Mouse (Mus musculus) CH12.LX (cell line): ENCODE results near the gene Wnt5b. TPM values are rescaled to one million over a fixed set of nuclear protein-coding genes. Genes with fewer than 3 reads are reported as not detected.

Experiments used
- DNase-seq: peaks from one replicate; pipeline ENCODE4 v3.0.0-alpha.2; 2013; ENCODE audit errors: extremely low read depth
- H3K27ac ChIP-seq: 2 replicates; pipeline ENCODE4 v1.5.1; 2012; ENCODE audit warnings: low read depth, mild to moderate bottlenecking, control low read depth, moderate library complexity; ENCODE audit not compliant: insufficient read depth
- H3K27me3 ChIP-seq: replicated peaks from 2 replicates; pipeline ENCODE3; 2012; ENCODE audit warnings: inconsistent platforms
- H3K36me3 ChIP-seq, 2 experiments: replicated peaks in 1 of 2; 2 replicates each; pipeline versions ENCODE3 to v1.6.1; 2012; ENCODE audit warnings: inconsistent platforms in 1 of 2, low read length in 1 of 2, mild to moderate bottlenecking in 1 of 2, mixed read lengths in 1 of 2, moderate library complexity in 1 of 2; ENCODE audit not compliant: control insufficient read depth in 1 of 2, insufficient read depth in 1 of 2
- H3K4me1 ChIP-seq, 2 experiments: 2 replicates each; pipeline ENCODE4 v1.6.1; 2012; ENCODE audit warnings: inconsistent platforms in 1 of 2, moderate library complexity in 1 of 2; ENCODE audit not compliant: insufficient read depth in 2 of 2, control insufficient read depth in 1 of 2
- H3K4me2 ChIP-seq: 2 replicates; pipeline ENCODE4 v1.6.1; 2012; ENCODE audit warnings: low read depth, mild to moderate bottlenecking, control low read depth; ENCODE audit not compliant: poor library complexity, insufficient read depth, severe bottlenecking
- H3K4me3 ChIP-seq, 3 experiments: fragments of 150-350 bp in 1 of 3; sonication (generic) in 1 of 3; replicated peaks in 1 of 3; 2 replicates each; pipeline versions ENCODE3 to v1.5.1; 2011 to 2012; ENCODE audit warnings: low read depth in 2 of 3, low read length in 2 of 3, mild to moderate bottlenecking in 2 of 3, moderate library complexity in 2 of 3, control low read depth in 1 of 3, improper control_type of control experiment in 1 of 3, inconsistent platforms in 1 of 3, mixed read lengths in 1 of 3; ENCODE audit not compliant: poor library complexity in 1 of 3
- H3K79me2 ChIP-seq: replicated peaks from 2 replicates; pipeline ENCODE4 v1.6.1; 2012; ENCODE audit warnings: mild to moderate bottlenecking, moderate library complexity; ENCODE audit not compliant: control insufficient read depth, poor library complexity, insufficient read depth, severe bottlenecking; ENCODE audit errors: extremely low read depth
- H3K9ac ChIP-seq: 2 replicates; pipeline ENCODE4 v1.6.1; 2012; ENCODE audit warnings: low read depth, mild to moderate bottlenecking, control low read depth, moderate library complexity; ENCODE audit not compliant: insufficient read depth
- H3K9me3 ChIP-seq: replicated peaks from 2 replicates; pipeline ENCODE3; 2012; ENCODE audit warnings: low read length, inconsistent platforms, mixed read lengths
- CHD1 ChIP-seq: IDR thresholded peaks from 2 replicates; pipeline ENCODE4 v1.6.1; 2012; ENCODE audit warnings: low read depth, low read length, improper control_type of control experiment, inconsistent platforms
- CHD2 ChIP-seq: IDR thresholded peaks from 2 replicates; pipeline ENCODE4 v1.6.1; 2011; ENCODE audit warnings: low read length, improper control_type of control experiment
- CTCF ChIP-seq, 2 experiments: IDR thresholded peaks in 1 of 2; conservative IDR thresholded peaks in 1 of 2; 2 replicates each; pipeline ENCODE4 v1.5.1; 2011 to 2012; ENCODE audit warnings: low read depth in 2 of 2, low read length in 2 of 2, improper control_type of control experiment in 1 of 2, inconsistent platforms in 1 of 2, mild to moderate bottlenecking in 1 of 2, moderate library complexity in 1 of 2
- E2F4 ChIP-seq: IDR thresholded peaks from 2 replicates; pipeline ENCODE4 v1.6.1; 2011; ENCODE audit warnings: low read depth, low read length, improper control_type of control experiment; ENCODE audit not compliant: insufficient replicate concordance
- GABPA ChIP-seq: IDR thresholded peaks from 2 replicates; pipeline ENCODE4 v1.6.1; 2012; ENCODE audit warnings: low read depth, low read length, improper control_type of control experiment, inconsistent platforms; ENCODE audit not compliant: insufficient replicate concordance
- HCFC1 ChIP-seq: IDR thresholded peaks from 2 replicates; pipeline ENCODE4 v1.6.1; 2012; ENCODE audit warnings: low read depth, mild to moderate bottlenecking, inconsistent platforms, low read length, improper control_type of control experiment
- IRF4 ChIP-seq: IDR thresholded peaks from 2 replicates; pipeline ENCODE4 v1.6.1; 2014; ENCODE audit warnings: low read depth, mild to moderate bottlenecking, inconsistent platforms, low read length, improper control_type of control experiment
- MAFK ChIP-seq: IDR thresholded peaks from 2 replicates; pipeline ENCODE4 v1.6.1; 2011; ENCODE audit warnings: low read length, improper control_type of control experiment; ENCODE audit not compliant: insufficient replicate concordance
- MAZ ChIP-seq: IDR thresholded peaks from 2 replicates; pipeline ENCODE4 v1.6.1; 2012; ENCODE audit warnings: low read depth, mild to moderate bottlenecking, inconsistent platforms, low read length, improper control_type of control experiment, moderate library complexity
- MEF2A ChIP-seq: IDR thresholded peaks from 2 replicates; pipeline ENCODE4 v1.6.1; 2014; ENCODE audit warnings: low read depth, mild to moderate bottlenecking, inconsistent platforms, low read length, improper control_type of control experiment, borderline replicate concordance
- MXI1 ChIP-seq: IDR thresholded peaks from 2 replicates; pipeline ENCODE4 v1.6.1; 2011; ENCODE audit warnings: mild to moderate bottlenecking, low read depth, low read length, improper control_type of control experiment
- MYC ChIP-seq: IDR thresholded peaks from 2 replicates; pipeline ENCODE4 v1.6.1; 2011; ENCODE audit warnings: low read depth, mild to moderate bottlenecking, improper control_type of control experiment, low read length
- NELFE ChIP-seq: IDR thresholded peaks from 2 replicates; pipeline ENCODE4 v1.6.1; 2011; ENCODE audit warnings: low read depth, low read length, improper control_type of control experiment
- NRF1 ChIP-seq: IDR thresholded peaks from 2 replicates; pipeline ENCODE4 v1.6.1; 2014; ENCODE audit warnings: low read depth, mild to moderate bottlenecking, inconsistent platforms, low read length, improper control_type of control experiment, moderate library complexity
- PAX5 ChIP-seq: IDR thresholded peaks from 2 replicates; pipeline ENCODE4 v1.6.1; 2012; ENCODE audit warnings: low read length, inconsistent platforms, mixed read lengths
- POLR2A ChIP-seq: IDR thresholded peaks from 2 replicates; pipeline ENCODE4 v1.6.1; 2011; ENCODE audit warnings: low read depth, mild to moderate bottlenecking, improper control_type of control experiment, low read length
- POLR2AphosphoS2 ChIP-seq: IDR thresholded peaks from 2 replicates; pipeline ENCODE4 v1.6.1; 2011; ENCODE audit warnings: low read depth, low read length, improper control_type of control experiment
- RAD21 ChIP-seq: IDR thresholded peaks from 2 replicates; pipeline ENCODE4 v1.6.1; 2011; ENCODE audit warnings: low read depth, mild to moderate bottlenecking, low read length, improper control_type of control experiment, moderate library complexity
- RCOR1 ChIP-seq: conservative IDR thresholded peaks from 2 replicates; pipeline ENCODE4 v1.6.1; 2012; ENCODE audit warnings: low read depth, mild to moderate bottlenecking, inconsistent platforms, low read length, improper control_type of control experiment
- TBP ChIP-seq: conservative IDR thresholded peaks from 2 replicates; pipeline ENCODE4 v1.6.1; 2011; ENCODE audit warnings: low read depth, low read length, improper control_type of control experiment
- USF1 ChIP-seq: IDR thresholded peaks from 2 replicates; pipeline ENCODE4 v1.6.1; 2014; ENCODE audit warnings: low read depth, mild to moderate bottlenecking, inconsistent platforms, low read length, improper control_type of control experiment
- ZKSCAN1 ChIP-seq: IDR thresholded peaks from 2 replicates; pipeline ENCODE4 v1.6.1; 2012; ENCODE audit warnings: low read depth, inconsistent platforms, low read length, improper control_type of control experiment, borderline replicate concordance
- ZMIZ1 ChIP-seq: IDR thresholded peaks from 2 replicates; pipeline ENCODE4 v1.6.1; 2012; ENCODE audit warnings: low read depth, mild to moderate bottlenecking, inconsistent platforms, low read length, improper control_type of control experiment
- ZNF384 ChIP-seq: IDR thresholded peaks from 2 replicates; pipeline ENCODE4 v1.6.1; 2012; ENCODE audit warnings: low read depth, low read length, improper control_type of control experiment, inconsistent platforms
- dilution Hi-C: fragments of 300-500 bp; cut with MboI; formaldehyde crosslinking; loops from 2 replicates; pipeline ENCODE4 v1.14.3; 2020; ENCODE audit warnings: low sequenced_read_pairs; ENCODE audit not compliant: extremely low pct_unique_long_range_greater_than_20kb, extremely low pct_ligation_motif_present
- in situ Hi-C: fragments of 300-500 bp; cut with MboI; formaldehyde crosslinking; loops from 3 replicates; pipeline ENCODE4 v1.14.3; 2019; ENCODE audit warnings: low sequenced_read_pairs, low pct_ligation_motif_present, low pct_unique_long_range_greater_than_20kb, mixed read lengths
- polyA plus RNA-seq: library from polyadenylated mRNA; unstranded; fragments of >175 nt; gene quantifications from 2 replicates; pipeline ENCODE4 v1.2.1, GENCODE M21; 2012; ENCODE audit warnings: low read depth; ENCODE audit not compliant: insufficient read length
- total RNA-seq, 2 experiments: library from RNA; depleted of rRNA; stranded (reverse); fragments of 300-350 nt in 1 of 2; fragments of >200 nt in 1 of 2; gene quantifications; 2 replicates each; pipeline ENCODE4 v1.2.3; 2012 to 2014

Gene Wnt5b
- total and polyA plus RNA-seq, 3 experiments, result 1.2 to 2.0 (median 1.5) TPM

DNA sequence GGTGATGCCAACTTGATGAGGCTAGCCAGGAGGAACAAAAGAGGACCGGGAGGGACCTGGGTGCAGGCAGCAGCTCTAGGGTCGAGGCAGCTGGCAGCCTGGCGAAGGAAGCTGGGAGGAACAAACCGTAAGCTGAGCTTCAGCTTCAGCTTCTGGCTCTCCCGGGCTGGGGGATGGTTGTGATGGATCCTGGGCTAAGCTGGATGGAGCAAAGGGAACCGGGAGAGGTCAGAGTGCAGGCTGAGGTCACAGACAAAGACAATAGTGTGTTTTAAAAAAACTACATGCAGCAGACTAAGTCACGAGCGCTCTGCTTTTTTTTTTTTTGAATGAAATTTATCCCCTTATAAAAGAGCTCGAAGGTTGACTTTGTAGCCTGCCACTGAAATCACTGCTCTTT lies 23.4 kb downstream of the Wnt5b start:
- no peak overlapping the region for H3K9ac ChIP-seq
- H3K4me3 ChIP-seq, result no peak overlapping the region
- TF ChIP-seq ZNF384, result no peak
- TF ChIP-seq MYC, result no peak
- TF ChIP-seq MEF2A, result no peak
- no peak for TF ChIP-seq USF1
- no peak for TF ChIP-seq IRF4
- dilution Hi-C loops, result no loop called here
- in situ Hi-C loops, result no loop called here
- no peak for DNase-seq
- H3K4me2 ChIP-seq, result no peak overlapping the region
- no peak overlapping the region for H3K27ac ChIP-seq
- H3K4me1 ChIP-seq, result peaks cover 9 to 21% of the 10 kb centered on the region in 2 experiments
- no peaks in the 10 kb centered on the region for H3K36me3 ChIP-seq
- no peaks in the 10 kb centered on the region for H3K79me2 ChIP-seq
- no peaks in the 10 kb centered on the region for H3K27me3 ChIP-seq
- H3K9me3 ChIP-seq, result no peaks in the 10 kb centered on the region

DNA sequence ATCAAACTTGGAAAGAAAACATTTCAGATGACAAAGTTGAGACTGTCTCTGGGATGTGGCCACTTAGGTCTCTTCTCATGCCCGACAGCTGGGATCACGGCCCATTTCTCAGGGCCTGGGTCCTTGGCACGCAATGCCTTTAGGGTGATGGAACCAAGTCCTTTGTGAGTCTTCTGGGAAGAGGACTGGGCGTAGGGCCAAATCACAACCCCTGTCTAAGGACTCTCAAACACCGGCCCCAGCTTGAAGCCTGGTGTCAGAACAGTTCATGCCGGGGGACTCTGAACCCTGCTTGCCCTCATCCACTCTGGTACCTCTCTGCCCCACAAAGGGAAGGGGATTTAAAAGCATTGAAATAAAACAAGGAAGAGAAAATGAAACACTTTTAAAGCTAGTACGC lies 30.1 kb downstream of the Wnt5b start:
- dilution Hi-C loops (no loop called here), in situ Hi-C loops (no loop called here)
- H3K4me1 ChIP-seq, result peaks cover 0 to 2% of the 10 kb centered on the region in 2 experiments; a peak in 1 of 4 replicates
- no peak overlapping the region for H3K4me2 ChIP-seq
- no peaks in the 10 kb centered on the region for H3K36me3 ChIP-seq
- no peak overlapping the region for H3K27ac ChIP-seq
- no peaks in the 10 kb centered on the region for H3K27me3 ChIP-seq
- no peaks in the 10 kb centered on the region for H3K79me2 ChIP-seq
- H3K9ac ChIP-seq, result no peak overlapping the region
- DNase-seq, result no peak
- TF ChIP-seq POLR2A (no peak), ZKSCAN1 (no peak), TBP (no peak)
- no peaks in the 10 kb centered on the region for H3K9me3 ChIP-seq
- no peak overlapping the region for H3K4me3 ChIP-seq

DNA sequence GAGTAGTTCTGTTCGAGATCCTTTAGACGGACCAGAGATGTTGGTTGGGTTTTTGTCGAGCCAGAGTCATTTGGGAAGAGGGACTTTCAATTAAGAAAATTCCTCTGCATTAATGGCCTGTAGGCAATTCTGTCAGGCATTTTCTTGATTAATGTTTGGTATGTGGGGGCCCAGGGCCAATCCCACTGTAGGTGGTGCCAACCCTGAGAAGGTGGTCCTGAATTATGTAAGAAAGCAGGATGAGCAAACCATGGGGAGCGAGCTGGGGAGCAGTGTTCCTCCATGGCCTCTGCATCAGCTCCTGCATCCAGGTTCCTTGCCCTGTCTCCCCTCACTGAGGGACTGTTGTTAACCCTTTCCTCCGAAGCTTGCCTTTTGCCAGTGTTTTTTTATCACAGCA lies 30.7 kb downstream of the Wnt5b start:
- no peaks in the 10 kb centered on the region for H3K79me2 ChIP-seq
- no peak overlapping the region for H3K27ac ChIP-seq
- H3K9ac ChIP-seq, result no peak overlapping the region
- dilution Hi-C loops (no loop called here), in situ Hi-C loops (no loop called here)
- H3K36me3 ChIP-seq, result no peaks in the 10 kb centered on the region
- TF ChIP-seq MAZ (no peak), MYC (no peak), E2F4 (no peak), CTCF (conservative IDR thresholded peaks at IDR 0.05 in 1 of 2, IDR thresholded peaks at IDR 0.05 in 1 of 2; ENCODE audit: low read depth in 2 of 2, low read length in 2 of 2) (no peak), PAX5 (no peak), RAD21 (no peak), CHD1 (no peak), MEF2A (no peak), GABPA (no peak), NELFE (no peak), ZMIZ1 (no peak), HCFC1 (no peak), ZNF384 (no peak), NRF1 (no peak), MAFK (no peak), MXI1 (no peak), RCOR1 (no peak), POLR2AphosphoS2 (no peak), CHD2 (no peak)
- H3K4me3 ChIP-seq, result no peak overlapping the region
- H3K4me1 ChIP-seq, result peaks cover 0 to 8% of the 10 kb centered on the region in 2 experiments; a peak in 1 of 4 replicates
- no peak overlapping the region for H3K4me2 ChIP-seq
- H3K27me3 ChIP-seq, result no peaks in the 10 kb centered on the region
- DNase-seq, result no peak
- H3K9me3 ChIP-seq, result no peaks in the 10 kb centered on the region
